Mouse (Mus musculus) lung, postnatal 25 days (tissue): ENCODE measurements at regions not wholly inside any gene's neighbourhood (a gene's known extent, or its start where the extent isn't known, plus 50 kb on each side); places are given as distances from the start of the nearest gene placed in this dataset.

Experiments used
- DNase-seq: peaks from one replicate; pipeline ENCODE4 v3.0.0; 2022; ENCODE audit warnings: low spot score

- DNase-seq, result no peak
Measured at GRCm38 (mm10) chr6:12140596-12140995, 233.0 kb downstream of the Phf14 start.

DNA sequence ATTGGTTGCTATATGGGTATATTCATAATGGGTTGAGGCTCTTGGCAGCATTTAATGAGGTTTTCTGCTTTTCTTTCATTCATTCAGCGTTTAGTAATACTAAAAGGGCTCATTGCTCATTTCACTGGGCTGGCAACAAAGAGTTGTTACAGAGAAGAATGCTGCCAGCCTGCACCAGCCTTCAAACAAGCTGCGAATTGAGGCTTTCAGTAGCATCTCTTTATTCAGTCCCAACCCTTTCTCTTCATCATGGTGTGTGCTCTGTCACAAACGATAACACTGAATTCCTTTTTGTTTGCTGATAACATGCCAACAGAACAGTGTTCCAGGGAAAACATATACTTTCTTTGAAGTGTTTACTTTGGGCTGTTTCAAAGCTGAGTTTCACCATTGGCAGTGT lies 237.6 kb downstream of the Phf14 start:
- DNase-seq, result no peak

- peak; percentile 28 for DNase-seq
Measured at GRCm38 (mm10) chr6:12150613-12151333, 243.2 kb downstream of the Phf14 start.

DNA sequence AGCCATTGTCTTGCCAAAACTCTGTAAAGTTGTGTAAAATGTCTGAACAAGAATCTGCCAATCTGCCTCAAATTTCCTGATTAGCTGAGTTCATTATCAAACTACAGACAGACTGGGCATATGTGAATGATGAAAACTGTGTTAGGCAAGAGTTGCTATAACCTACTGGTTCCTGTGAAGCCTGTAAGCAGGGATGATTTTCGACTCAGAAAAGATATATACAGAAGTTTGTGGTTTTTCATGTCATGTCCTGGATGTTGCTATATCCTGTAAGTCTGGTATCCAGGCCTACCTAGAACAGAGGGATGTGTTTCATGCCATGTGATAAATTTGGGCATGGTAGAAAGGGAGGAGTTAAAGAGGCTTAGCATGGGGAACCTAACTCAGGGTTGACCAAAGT lies 256.4 kb downstream of the Phf14 start:
- no peak for DNase-seq

DNA sequence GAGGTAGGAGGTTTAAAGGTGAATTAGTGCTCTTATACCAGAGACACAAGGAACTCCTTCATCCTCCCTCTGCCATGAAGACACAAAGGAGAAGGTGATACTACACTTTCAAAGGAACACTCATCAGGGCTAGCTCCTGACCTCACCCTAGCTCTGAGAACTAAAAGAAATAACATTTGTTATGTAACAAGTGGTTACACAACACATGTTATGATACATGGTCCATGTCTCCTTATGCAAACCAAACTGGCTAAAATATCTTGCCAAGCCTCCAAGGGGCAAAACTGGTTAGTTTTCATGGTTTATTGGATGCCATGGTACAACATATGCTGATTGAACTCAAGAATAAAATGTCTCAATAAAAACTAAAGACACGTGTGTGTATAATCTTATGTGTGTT lies 260.9 kb downstream of the Phf14 start:
- DNase-seq, result no peak

DNA sequence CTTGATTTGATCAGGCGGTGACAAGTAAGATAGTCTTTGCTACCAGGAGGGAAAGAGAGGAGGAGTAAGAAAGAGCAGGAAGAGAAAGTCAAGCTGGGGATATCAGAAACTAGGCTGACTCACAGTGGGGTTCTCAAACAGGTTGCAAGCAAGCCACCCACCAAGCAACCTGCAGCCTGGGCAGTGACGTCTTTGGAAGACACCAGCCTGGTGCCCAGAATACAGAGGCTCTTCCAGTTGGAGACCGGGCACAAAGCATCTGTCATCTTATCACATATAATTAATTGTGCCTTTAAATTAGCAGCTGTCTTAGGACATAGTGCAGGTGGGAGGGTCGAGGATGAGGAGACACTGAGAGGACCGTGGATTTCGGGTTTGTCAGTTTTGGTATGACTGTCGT lies 261.8 kb downstream of the Phf14 start:
- DNase-seq, result no peak

- DNase-seq, result no peak
Measured at GRCm38 (mm10) chr6:12170722-12171121, 263.1 kb downstream of the Phf14 start.

DNA sequence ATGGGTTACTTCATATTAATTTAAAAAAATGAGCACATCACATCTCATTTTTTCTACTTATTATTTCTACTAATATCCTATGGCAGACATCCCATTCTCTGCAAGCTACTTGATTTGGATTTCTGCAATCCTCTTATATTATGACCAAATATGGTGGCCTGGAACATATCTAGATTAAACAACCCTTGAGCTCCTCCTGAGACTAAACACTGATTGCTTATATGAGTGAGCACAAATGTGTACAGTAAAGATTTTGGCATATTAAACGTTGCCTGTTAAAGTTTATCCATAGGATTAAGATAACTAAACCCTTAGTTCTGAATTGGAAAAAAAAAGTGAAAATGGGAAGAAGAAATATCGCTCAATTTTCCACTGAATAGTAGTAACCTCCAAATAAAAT lies 263.6 kb downstream of the Phf14 start:
- DNase-seq, result no peak

- no peak for DNase-seq
Measured at GRCm38 (mm10) chr6:12177996-12178395, 270.4 kb downstream of the Phf14 start.

- DNase-seq, result no peak
Measured at GRCm38 (mm10) chr6:12180951-12181350, 273.3 kb downstream of the Phf14 start.

DNA sequence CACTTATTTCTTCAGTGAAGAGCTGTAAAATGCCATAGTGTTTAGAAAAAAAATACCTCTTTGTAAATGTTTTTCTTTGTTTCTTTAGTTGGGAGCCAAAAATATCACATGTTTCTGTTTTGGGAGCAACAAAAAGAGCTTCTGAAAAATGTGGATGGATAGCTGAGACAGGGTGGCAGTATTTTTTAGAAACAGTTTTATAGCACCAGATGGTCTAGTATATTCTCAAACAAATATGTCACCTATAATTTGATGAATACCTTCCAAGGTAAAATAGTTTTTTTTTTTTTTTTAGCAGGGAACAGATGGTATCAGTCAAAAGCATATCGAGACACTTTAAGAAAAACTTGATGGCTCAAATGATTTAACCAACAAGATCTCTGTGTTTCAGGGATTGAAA lies 302.6 kb downstream of the Phf14 start:
- DNase-seq, result no peak

- DNase-seq, result no peak
Measured at GRCm38 (mm10) chr6:12214526-12215177, 307.0 kb downstream of the Phf14 start.

GRCm38 (mm10) chr6:12215178-12215553 lies 307.6 kb downstream of the Phf14 start:
- DNase-seq, result no peak

- DNase-seq, result no peak
Measured at GRCm38 (mm10) chr6:12244151-12244550, 336.5 kb downstream of the Phf14 start.

DNA sequence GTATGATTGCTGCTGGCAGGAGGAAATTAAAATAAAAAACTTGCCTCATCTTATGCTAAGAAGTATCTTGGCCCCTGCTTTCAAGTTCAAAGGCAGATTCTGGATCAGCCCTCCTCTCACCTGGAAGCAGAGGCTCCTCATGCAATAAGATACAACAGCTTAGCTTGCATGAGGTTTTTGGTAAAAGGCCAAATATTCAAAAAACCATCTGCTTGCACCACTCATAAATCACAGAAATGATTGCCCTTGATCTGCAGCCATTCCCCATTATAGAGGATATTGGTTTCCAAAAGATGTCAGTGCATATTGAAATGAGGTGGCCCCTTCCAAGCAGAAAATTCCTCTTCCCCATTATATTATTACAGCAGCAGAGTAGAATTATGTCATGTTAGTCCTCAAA lies 340.4 kb downstream of the Phf14 start:
- no peak for DNase-seq

DNA sequence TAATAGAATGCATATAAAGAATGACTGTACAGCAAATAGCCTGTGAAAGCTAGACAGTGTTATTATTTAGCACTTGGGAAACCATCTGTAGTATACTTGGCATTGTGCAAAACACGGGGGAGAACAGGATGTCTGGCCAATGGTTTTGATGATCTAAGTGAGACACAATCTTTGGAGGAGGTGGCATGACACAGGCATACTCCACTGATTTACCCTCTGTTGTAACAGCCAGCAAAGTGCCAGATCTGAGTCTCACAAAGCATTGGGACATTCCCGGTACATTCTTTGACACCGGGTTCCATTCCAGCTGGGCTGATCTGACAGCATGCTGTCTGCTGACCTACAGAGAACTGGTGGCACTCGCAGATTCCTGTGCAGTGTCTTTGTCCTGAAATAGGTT lies 341.0 kb downstream of the Phf14 start:
- no peak for DNase-seq

DNA sequence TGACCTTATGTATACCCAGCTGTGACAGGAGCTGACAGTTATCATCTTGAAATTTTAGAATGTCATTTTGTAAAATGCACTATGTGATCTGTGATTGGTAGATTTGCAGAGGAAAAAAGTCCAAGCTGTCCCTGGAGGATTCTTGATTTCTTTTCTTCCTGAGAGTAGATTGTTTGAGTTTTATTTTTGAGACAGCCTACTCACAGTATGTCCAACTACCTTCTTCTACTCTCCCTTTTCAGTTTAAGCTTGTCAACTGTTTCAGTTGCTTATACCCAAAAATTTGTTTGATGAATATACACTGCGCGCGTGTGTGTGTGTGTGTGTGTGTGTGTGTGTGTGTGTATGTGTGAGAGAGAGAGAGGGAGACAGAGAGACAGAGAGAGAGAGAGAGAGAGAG lies 346.9 kb downstream of the Phf14 start:
- no peak for DNase-seq

DNA sequence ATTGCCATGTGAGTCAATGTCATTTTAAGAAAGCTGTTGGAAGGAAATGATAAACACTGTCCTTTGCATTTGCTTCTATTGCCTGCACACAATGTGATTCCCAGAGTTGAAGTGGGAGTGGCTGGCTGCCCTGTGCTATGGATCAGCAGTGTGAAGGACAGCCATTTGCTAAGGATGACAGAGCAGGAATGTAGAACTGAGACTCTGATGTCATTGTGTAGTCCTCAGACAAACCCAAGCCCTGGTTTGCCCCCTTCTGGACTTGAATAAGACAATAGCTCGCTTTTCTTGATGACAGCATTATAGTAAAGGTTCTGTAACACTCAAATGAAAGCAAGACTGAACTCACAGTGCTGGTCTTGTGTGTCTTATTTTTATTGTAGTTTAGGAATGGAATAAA lies 347.8 kb downstream of the Phf14 start:
- DNase-seq, result no peak

- no peak for DNase-seq
Measured at GRCm38 (mm10) chr6:12258273-12258672, 350.7 kb downstream of the Phf14 start.

DNA sequence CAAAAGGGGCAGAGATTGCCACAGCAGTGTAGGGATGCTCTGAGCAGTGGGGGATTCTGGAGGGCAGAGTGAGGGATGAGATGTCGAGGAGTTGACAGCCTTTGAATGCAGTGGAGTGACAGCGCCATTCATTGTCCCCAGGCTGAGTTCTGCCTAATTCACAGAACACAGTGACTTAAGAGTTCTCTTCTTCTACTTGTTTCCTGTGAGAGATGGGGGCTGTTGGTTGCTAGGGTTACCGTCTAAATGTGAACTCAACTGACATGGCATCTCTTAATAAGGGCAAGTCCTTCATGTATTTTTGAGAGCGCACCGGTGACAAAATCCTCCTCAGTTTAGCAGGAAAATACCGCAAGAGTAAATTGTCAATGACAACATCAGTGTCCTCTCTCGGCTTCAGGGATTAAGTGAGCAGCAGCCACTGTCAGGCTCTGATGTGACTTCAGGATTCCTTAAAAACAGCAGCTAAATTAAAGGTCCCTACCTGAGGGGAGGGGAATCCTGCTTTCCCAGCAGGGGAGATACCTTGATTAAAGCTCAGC lies 351.4 kb downstream of the Phf14 start:
- no peak for DNase-seq

GRCm38 (mm10) chr6:12259629-12260028 lies 352.0 kb downstream of the Phf14 start:
- DNase-seq, result no peak

- peak; percentile 14 for DNase-seq
Measured at GRCm38 (mm10) chr6:12260325-12261076, 352.9 kb downstream of the Phf14 start.
